Mouse (Mus musculus) bone marrow, adult 2 months (tissue): ENCODE measurements at regions not wholly inside any gene's neighbourhood (a gene's known extent, or its start where the extent isn't known, plus 50 kb on each side); places are given as distances from the start of the nearest gene placed in this dataset.

Experiments
- CTCF ChIP-seq: fragments of 200-500 bp; IDR thresholded peaks from 2 replicates; pipeline ENCODE4 v1.5.1; 2011; ENCODE audit warnings: low read length, control low read depth; ENCODE audit not compliant: control insufficient read depth, insufficient read depth
- POLR2A ChIP-seq: fragments of 200-500 bp; IDR thresholded peaks from 2 replicates; pipeline ENCODE4 v1.6.1; 2011; ENCODE audit warnings: low read depth, mild to moderate bottlenecking, control low read depth, low read length, borderline replicate concordance; ENCODE audit not compliant: control insufficient read depth

DNA sequence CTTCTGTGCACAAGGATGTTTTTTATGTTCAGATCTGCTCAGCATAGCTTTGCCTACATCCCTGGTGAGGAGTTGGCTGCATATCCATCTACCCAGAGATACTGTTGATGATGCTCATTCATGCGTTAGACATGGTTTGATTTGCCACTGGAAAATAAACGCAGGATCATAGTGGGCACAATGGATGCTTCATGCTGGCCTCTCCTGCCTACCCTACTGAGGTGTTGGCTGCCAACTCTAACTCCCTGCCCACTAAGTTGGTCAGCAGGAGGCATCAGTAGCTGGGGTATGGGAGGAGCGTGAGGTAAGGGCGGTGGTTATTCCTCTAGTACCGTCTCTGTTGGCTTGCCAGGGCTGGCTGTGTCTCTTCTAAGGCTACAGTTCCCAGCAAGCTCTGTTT lies 307.3 kb downstream of the Gm49356 start:
- no peak for TF ChIP-seq POLR2A
- TF ChIP-seq CTCF, result no peak
